Mouse (Mus musculus) left cerebral cortex, adult 11 months (tissue): Measurements from ENCODE around the gene 3110082J24Rik.
"Not testable (repeated sequence)": the region's sequence is repeated elsewhere in the genome, so short reads cannot be mapped to it uniquely, and the experiment has no call there.

Source experiments
- DNase-seq: peaks from one replicate; pipeline ENCODE4 v3.0.0; 2022; ENCODE audit warnings: low spot score

3110082J24Rik gene

GRCm38 (mm10) chr5:30071677-30072076 lies 34.2 kb downstream of the 3110082J24Rik start:
- no peak for DNase-seq

GRCm38 (mm10) chr5:30067726-30068125 lies 38.2 kb downstream of the 3110082J24Rik start:
- no peak for DNase-seq

GRCm38 (mm10) chr5:30059607-30060006 lies 46.3 kb downstream of the 3110082J24Rik start:
- DNase-seq, result not testable (repeated sequence)

- DNase-seq, result no peak
Observed at GRCm38 (mm10) chr5:30058216-30058731, 47.6 kb downstream of the 3110082J24Rik start.
